Mouse (Mus musculus): Measurements from ENCODE around the gene Srp68.

The Srp68 gene

DNA sequence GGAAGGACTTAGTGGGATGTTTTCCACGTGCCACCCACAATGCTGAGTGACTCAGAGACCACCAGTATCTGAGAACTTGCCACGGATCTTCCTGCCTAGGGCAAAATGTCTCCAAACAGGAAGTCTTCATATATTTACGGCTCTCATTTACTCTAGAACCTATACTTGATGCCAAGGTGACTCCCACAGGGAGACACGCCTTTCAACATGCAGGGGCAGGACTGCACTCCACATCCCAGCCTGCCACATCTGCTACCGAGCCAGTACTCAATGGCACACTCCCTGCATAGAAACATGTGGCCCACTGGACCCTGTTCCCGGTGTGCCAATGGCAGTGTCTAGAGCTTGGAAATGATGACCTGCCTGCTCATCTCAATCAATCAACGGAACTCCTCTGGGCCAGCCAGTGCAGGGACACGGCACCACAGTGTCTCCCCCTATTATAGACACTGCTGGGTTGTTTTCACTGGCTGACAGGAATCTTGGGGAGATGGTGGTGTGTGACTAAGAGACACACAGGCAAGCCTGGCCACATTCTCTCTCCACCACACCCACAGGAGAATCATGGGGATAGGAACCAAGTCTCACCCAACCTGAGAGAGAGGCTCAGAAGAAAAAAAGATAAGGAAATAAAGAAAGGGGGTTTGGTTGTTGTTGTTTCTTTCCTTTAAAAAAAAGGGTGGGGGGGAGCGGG is 17.9 kb downstream of the Srp68 start:
- in situ Hi-C loops (cut with MboI; ENCODE audit: low pct_unique_long_range_greater_than_20kb in 1 of 2, low sequenced_read_pairs in 2 of 2, unreplicated experiment in 1 of 2) = no loop called here

DNA sequence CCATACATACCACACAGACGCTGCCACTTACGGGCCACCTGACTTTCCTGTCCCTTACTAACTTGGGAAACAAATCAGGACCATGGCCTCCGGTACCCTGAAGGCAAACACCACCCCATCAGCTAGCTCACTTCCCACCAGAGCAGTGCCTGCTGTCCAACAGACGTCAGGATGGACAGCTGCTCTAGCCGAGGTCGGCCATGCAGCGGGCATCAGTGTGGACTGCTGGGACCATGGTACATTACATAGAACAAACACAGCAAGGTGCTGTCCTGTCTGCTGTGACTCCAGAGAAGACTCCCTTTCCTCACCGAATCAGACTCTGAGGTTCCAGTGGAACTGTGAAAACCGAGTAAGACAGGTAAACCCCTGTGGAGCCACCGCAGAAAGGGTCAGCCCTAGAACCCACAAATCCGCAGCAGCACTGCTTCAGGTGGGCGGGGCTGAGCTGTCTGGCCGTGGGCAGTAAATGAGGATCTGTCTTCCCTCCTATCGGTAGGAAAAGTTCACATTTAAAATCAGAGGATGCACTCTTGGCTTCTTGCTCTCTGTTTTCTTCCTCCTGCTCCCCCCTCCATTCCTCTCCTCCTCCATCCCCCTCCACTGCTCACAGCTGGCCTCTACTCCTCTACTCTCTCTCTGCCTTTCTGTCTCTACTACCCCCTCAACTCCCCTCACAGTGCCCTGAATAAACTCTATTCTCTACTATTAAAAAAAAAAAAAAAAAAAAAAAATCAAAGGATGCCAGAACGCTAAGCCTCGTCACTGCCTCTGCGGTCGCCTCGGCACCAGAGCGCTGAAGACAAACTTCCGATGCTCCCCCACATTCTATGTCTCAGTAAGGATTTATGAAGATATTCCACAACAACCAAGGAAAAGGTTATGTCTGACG is 18.7 kb downstream of the Srp68 start:
- in situ Hi-C loops (cut with MboI; ENCODE audit: low pct_unique_long_range_greater_than_20kb in 1 of 2, low sequenced_read_pairs in 2 of 2, unreplicated experiment in 1 of 2) = no loop called here

DNA sequence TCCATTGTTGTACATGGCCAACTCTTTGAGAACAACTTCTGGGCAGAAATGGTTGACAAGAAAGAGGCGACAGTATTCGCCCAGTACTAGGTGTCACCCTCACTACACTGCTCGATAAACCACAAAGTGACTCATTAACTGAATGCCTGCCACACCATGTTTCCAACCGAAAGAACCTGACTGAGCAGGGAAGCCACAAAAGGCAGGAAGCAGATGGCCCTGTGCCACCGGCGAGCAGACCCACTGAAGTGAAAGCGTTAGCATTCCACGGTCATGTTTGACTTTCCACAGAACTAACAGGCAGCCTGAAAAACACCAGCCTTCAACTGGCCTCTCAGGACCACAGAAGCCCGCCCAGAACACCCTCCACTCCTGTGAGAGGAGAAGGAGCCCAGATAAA is 19.4 kb downstream of the Srp68 start:
- in situ Hi-C loops (cut with MboI; ENCODE audit: low pct_unique_long_range_greater_than_20kb in 1 of 2, low sequenced_read_pairs in 2 of 2, unreplicated experiment in 1 of 2) = no loop called here

DNA sequence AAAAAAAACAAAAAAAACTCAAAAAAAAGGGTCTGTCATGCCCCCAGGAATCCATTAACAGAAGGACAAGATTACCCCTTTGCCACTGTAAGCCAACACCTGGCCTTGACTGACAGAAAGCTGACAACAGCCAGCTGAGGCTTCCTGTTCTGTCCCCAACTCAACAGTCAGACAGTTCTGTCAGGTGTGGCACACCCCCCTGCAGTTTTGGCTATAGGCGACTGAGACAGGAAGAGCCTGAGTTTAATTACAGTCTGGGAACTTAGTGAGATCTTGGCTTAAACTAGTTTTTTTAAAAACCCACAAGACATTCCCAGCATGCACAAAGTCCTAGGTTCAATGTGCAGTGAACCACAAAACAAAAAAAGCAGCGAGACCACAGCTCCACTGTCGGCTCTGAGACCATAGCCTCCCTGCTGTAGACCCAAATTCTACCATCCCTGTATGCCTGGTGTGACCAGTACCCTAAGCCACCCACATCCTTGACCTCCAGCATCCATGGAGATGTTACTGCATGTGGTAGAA is 20.9 kb downstream of the Srp68 start:
- in situ Hi-C loops (cut with MboI; ENCODE audit: low pct_unique_long_range_greater_than_20kb in 1 of 2, low sequenced_read_pairs in 2 of 2, unreplicated experiment in 1 of 2) = no loop called here

DNA sequence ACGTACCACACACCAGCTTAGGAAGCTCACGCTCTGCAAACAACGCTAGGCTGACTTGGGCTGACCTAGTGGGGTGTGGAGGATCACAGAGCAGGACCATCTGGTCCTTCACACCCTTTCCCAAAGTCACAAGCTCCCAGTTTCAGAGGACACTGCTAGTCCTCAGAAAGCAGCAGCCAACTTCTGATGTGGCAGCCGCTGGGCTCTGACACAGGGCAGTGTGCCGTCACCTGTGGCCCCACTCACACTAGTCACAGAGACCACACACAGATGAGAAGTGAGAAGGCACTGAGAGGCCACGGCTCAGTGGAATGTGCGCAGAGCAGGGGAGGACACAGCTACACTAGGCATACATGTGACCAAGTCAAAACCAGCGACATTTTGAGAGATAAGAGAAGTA is 23.1 kb downstream of the Srp68 start:
- in situ Hi-C loops (cut with MboI; ENCODE audit: low pct_unique_long_range_greater_than_20kb in 1 of 2, low sequenced_read_pairs in 2 of 2, unreplicated experiment in 1 of 2) = no loop called here

DNA sequence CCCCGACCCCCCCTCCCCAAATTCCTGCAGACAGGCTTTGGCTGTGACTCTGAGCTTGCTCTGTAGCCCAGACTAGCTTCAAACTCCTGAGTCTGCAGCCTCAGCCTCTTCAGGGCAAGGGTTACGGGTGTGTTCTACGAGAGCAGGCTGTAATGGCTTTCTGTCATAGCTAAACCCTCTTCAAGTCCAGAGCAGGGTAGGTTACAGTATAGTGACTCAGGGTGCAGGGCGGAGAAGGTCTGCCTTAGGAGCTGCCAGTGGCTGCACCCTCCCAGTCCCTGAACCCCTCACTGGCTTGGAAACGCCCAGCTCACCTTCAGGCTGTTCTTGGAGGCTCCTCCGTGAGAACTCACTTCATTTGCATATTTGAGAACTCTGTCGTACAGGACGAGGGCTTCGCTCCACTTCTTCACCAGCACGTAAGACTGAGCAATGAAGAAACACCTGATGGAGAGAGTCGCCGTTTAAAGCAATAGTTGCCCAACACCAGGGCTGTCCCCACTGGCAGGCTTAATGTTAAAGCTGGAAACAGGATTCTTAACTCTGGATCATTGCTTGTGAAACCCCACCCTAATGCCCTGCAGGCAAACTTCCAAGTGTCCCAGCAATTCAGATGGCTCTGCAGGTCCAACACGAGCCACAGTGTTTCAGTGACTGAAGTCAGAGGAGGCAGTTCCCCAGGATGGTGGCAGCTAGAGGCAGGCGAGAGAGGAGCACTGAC is 26.4 kb downstream of the Srp68 start:
- in situ Hi-C loops (cut with MboI; ENCODE audit: low pct_unique_long_range_greater_than_20kb in 1 of 2, low sequenced_read_pairs in 2 of 2, unreplicated experiment in 1 of 2) = no loop called here

DNA sequence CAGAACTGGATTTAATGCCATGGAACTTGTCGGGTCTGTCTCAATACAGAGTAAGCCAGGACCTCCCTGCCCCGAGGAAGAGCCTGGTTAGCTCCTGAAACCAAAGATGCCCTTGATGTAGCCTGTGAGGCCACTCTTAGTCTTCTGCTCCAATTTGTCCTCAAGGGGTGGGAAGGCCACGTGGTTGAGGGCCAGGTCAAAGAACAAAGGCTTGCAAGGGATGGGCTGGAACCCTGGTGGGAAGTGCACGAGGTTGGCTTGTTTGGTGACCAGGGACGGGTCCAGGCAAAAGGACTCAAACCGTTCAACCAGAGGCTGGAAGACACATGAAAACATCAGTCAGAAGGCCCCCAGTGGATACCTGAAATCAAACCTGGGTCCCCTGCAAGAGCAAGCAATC is 28.4 kb downstream of the Srp68 start:
- in situ Hi-C loops (cut with MboI; ENCODE audit: low pct_unique_long_range_greater_than_20kb in 1 of 2, low sequenced_read_pairs in 2 of 2, unreplicated experiment in 1 of 2) = no loop called here

DNA sequence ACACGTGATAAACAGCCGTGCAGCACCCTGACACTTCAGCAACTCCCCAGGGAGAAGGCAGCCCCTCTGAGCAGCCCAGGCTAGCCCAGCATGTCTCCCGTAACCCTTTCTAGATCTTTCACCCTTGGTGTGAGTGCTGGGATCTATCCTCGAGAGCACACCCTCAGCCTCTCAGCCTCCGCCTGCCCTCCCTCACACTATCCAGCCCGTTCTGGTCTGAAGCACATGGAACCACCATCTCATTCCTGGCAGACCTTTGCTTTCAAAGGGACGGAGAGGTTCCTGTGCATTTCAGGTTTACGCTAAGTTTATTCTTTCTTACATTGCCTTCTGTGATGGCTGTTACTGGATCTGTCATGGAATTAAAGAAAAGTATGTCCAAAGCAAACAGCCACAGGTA is 29.4 kb downstream of the Srp68 start:
- in situ Hi-C loops (cut with MboI; ENCODE audit: low pct_unique_long_range_greater_than_20kb in 1 of 2, low sequenced_read_pairs in 2 of 2, unreplicated experiment in 1 of 2) = no loop called here

DNA sequence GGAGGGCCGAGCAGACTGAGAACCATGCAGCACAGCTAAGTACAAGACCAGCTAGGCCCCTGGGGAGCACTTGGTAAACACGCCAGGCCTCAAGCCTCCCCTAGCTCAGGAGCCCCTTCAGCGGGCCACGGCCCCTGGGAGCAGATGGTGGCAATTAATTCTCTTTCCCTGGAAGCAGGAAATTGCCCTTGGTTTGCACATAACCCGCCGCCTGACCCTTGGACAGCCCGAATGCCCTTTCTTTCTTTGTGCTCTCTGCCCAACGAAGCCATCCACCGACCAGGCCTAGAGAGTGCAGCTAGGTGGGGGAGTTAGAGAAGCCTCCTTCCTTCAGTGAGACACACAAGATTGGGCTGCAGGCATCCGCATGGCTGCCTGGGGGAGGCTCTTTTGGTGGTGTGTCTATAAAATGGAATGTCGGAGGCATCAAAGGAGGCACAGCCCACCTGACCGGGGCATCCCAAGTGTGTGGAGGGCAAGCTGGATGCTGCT is 32.2 kb downstream of the Srp68 start:
- in situ Hi-C loops (cut with MboI; ENCODE audit: low pct_unique_long_range_greater_than_20kb in 1 of 2, low sequenced_read_pairs in 2 of 2, unreplicated experiment in 1 of 2) = no loop called here

DNA sequence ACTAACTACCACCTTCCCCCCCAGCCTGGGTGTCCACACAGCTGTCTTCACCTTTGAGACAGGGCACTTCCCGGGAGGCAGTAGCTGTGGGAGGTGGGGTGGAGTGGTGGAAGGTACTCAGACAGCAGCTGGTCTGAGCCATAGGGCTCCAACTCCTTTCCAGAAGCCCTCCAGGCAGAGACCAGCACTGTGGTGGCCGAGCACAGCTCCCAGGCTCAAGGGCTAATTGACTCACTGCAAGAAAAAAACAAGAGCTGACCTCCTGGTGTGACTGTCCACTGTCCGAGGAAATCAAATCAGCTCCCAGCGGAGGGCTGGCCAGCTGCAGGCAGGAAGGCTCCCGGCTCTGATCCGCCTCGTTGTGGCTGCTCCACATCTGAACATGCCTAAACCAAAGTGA is 34.2 kb downstream of the Srp68 start:
- in situ Hi-C loops (cut with MboI; ENCODE audit: low pct_unique_long_range_greater_than_20kb in 1 of 2, low sequenced_read_pairs in 2 of 2, unreplicated experiment in 1 of 2) = no loop called here

DNA sequence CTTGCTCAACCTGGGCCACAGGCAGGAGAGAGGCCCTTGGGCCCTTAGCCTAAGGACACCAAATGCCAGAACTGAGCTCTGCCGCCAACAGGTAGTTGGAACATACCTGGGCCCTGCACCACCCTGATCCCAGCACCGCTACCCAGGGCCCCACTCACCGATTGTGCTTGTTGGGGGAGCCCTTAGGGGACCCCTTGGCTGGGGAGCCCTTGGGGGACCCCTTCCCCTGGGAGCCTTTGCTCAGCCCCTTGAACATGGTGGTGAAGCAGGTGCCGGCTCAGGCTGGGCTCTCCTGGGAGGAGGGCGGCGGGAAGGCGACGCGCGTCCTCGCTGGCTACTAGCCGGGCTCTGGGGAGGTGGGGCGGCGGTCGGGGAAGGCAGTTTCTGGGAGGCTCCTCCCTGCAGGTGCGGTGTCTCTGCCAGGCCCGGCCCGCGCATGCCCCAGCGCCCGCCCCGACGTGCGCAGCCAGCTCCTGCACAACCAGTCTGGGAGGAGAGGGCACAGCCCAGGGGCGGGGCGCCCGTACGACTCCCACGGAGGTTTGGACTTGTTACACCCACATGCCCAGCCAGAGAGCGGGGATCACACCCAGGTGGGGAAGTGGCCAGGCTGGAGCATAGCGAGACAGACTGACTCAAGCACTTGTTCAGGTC is 36.1 kb downstream of the Srp68 start, which contains the start of gene Evpl:
Evpl (minus strand) TSS at position 336 of the 654 bp plus-strand sequence.
- in situ Hi-C loops (cut with MboI; ENCODE audit: low pct_unique_long_range_greater_than_20kb in 1 of 2, low sequenced_read_pairs in 2 of 2, unreplicated experiment in 1 of 2) = no loop called here

DNA sequence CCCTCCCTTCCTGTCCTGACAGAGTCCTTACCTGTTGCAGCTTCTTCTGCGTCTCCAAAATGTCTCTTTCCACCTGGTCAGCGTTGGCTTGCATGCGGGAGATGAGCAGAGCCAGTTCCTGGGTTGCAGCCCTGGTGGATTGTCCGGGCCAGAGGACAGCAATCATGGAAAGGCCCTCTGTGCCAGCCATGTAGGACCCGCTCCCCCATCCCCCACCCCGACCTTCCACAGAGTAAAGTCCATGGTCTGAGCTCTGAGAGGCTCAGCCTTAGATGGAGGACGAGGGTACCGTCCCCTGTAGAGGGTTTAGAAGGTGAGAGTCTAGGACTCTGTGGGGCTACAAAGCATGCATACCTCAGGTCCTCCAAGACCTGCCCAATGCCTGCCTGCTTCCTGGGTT is 39.1 kb downstream of the Srp68 start:
- in situ Hi-C loops (cut with MboI; ENCODE audit: low pct_unique_long_range_greater_than_20kb in 1 of 2, low sequenced_read_pairs in 2 of 2, unreplicated experiment in 1 of 2) = no loop called here

DNA sequence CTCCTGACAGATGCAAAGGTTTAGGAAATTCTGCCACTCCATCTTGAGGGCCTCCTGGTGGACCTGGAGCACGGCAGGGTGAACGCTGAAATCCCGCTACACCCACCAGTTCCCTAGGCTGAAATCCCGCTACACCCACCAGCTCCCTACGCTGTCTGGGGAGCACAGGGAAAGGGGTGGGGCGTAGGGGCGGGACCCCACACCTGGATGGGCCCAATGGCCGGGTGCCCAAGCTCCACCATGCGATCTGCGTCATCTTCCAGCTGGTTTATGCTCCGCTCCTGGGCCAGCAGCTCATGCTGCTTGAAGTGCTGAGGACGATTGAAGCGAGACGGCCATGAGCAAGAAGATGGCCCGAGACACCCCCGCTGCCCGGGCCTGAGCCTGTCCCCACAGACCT is 41.6 kb downstream of the Srp68 start:
- in situ Hi-C loops (cut with MboI; ENCODE audit: low pct_unique_long_range_greater_than_20kb in 1 of 2, low sequenced_read_pairs in 2 of 2, unreplicated experiment in 1 of 2) = no loop called here

DNA sequence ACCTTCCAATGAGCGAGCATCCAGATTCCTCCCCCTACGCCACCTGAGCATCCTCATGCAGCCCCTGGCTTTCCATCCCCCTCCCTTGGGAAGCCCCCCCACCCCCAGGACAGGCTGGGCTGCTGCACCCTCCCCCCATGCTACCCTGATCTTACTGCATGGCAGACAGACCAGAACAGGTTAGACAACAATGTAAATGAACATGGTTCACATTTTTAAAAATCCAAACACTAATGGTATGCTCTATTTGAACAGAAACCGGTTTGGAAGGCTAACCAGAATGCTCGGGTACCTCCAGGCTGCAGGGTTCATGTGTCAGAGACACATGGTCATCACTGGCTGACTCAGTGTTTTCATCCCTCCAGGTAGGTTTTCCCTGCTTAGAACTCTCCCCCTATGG is 45.3 kb downstream of the Srp68 start:
- in situ Hi-C loops (cut with MboI; ENCODE audit: low pct_unique_long_range_greater_than_20kb in 1 of 2, low sequenced_read_pairs in 2 of 2, unreplicated experiment in 1 of 2) = loop anchor here in 1 of 2 experiments (10.0 kb wide), 2 partner anchors 56 to 226 kb away; partner anchors contain the start of gene Galr2

DNA sequence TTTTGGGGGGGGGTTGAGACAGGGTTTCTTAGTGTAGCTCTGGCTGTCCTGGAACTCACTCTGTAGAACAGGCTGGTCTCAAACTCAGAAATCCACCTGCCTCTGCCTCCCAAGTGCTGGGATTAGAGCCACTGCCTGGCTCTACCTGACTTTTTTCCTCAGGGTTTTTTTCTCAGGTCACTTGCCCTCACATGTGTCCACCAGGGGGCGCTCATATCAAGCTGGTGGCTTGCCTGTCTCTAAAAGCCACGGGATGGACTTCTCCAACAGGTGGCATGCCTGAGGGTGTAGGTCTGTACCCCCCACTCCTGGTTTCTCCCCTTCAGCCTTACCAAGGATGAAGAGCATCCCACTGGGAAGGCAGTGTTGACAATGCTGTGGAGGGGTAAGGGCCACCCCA is 47.6 kb downstream of the Srp68 start:
- in situ Hi-C loops (cut with MboI; ENCODE audit: low pct_unique_long_range_greater_than_20kb in 1 of 2, low sequenced_read_pairs in 2 of 2, unreplicated experiment in 1 of 2) = loop anchor here in 1 of 2 experiments (10.0 kb wide), 2 partner anchors 58 to 228 kb away; partner anchors contain the start of gene Galr2

DNA sequence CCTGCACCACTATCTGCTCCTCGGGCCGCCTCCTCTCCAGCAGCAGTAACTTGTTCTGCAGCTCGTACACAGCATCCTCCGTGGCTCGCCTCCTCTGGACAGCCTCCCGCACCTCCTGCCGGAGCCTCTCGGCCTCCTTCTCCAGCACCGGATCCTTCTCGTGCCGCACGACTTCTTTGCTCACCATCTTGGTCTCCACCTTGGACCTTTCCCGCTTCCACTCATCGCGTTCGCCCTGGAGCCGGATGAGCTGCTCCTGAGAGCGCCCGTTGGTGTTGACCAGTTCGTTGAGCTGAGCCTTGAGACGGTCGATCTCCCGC is 51.3 kb downstream of the Srp68 start:
- in situ Hi-C loops (cut with MboI; ENCODE audit: low pct_unique_long_range_greater_than_20kb in 1 of 2, low sequenced_read_pairs in 2 of 2, unreplicated experiment in 1 of 2) = loop anchor here (5.0 to 10.0 kb wide), 5 partner anchors 62 to 235 kb away; partner anchors contain the start of genes Exoc7 (in 1 of the 2) and Galr2 (in 1 of the 2)

DNA sequence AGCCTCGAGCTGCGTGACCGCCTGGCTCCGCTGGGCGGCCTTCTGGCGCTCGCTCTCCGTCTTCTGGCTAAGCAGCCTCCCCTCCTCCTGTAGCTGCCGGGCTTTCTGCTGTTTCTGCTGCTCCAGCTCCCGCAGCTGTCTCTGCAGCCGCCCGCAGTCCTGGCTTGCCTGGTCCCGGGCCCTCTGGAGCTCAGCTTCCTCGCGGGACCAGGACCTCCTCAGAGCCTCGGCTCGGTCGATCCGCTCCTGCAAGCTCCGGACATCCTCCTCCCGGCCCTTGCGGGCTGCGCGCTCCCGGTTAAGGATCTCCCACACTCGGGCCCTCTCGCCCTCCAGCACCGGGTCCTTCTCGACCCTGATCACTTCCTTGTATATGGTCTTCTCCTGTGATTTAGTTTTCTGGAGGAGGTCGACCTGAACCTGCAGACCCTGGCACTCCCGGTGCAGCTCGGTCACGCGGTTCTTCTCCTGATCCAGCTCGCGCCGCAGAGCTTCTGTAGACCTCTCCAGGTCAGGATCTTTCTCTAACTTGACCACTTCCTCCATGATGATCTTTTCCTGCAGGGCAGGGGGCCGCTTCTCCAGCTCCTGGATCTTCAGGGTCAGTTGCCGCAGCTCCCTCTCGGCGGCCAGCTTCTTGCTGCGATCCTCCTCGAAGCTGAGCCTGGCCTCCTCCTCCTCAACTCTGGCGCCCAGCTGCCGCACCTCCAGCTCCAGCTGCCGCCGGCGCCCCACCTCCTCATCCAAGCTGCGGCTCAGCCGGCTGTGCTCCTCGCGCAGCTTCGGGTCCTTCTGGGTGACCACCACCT is 51.9 kb downstream of the Srp68 start:
- in situ Hi-C loops (cut with MboI; ENCODE audit: low pct_unique_long_range_greater_than_20kb in 1 of 2, low sequenced_read_pairs in 2 of 2, unreplicated experiment in 1 of 2) = loop anchor here (5.0 to 10.0 kb wide), 5 partner anchors 63 to 235 kb away; partner anchors contain the start of genes Exoc7 (in 1 of the 2) and Galr2 (in 1 of the 2)
